Mouse (Mus musculus): ENCODE data around the gene 4632433K11Rik. TPM values are rescaled to one million over a fixed set of nuclear protein-coding genes. Genes with fewer than 3 reads are reported as not detected.
A peak's percentile ranks its signal among the peaks of the same experiment; 100 is the strongest.

Gene 4632433K11Rik
- polyA plus RNA-seq, 1 experiment from 2014 or later = not detected

DNA sequence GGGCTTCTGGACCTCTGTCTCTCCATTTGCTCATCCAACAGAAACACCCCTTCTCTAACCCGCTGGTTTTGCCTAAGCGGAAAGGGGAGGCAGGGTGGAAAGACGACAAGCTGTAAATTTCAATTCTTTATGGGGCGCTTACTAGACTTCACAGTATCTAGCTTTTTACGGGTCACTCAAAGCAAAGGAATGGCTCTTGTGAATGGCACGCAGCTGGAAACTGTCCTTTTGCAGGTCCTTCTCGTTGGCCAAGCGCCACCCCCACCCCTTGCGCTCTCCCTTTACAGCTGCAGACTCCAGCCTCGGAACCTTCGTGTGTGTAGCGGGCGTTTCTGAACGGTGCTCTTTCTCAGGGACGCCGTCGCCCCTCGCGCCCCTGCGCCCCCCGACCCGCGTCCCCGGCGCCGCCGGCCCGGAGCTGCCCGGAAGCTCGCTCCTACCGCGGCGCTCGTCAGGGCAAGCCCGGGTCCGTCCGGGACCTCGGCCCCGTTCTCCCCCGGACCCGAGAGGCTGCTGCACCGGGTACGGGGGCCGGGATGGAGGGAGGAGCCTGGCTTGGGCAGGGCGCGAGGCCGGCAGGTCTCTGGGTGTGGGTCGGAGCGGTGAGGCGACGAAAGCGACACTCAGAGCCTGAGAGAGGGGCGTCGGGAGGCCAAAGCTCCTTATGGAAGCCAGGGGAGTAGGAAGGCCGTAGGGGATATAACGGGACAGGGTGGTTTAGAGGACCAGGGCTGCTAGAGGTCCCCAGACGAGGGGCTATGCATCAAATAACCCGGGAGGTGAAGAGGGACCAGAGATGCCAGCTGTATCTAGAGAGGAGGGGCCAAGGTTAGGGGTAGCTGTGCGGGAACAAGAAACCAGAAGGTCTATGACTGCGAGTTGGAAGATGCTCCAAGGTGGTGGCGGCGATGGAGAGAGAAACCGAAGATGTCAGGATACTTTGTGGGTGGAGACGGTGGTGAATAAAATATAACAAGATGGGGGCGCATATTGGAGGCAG is 17.6 kb downstream of the 4632433K11Rik start, which contains the start of gene Zfp580:
Gene Zfp580 (plus strand): TSS at position 346 of the 1,000 bp plus-strand sequence.
- peaks cover 46% of the 10 kb centered on the region for H3K4me1 ChIP-seq (replicated peaks)
- H3K27ac ChIP-seq = peak within 1 kb of the TSS; percentile 92
- H3K4me2 ChIP-seq = peak within 1 kb of the TSS; percentile 83
- H3K27me3 ChIP-seq = peaks cover 45% of the 10 kb centered on the region
- no peaks in the 10 kb centered on the region for H3K36me3 ChIP-seq
- H3K9ac ChIP-seq = peak within 1 kb of the TSS; percentile 85
- peak; percentile 78 for ATAC-seq (ENCODE audit: low FRiP score)
- no peaks in the 10 kb centered on the region for H3K9me3 ChIP-seq
- peak within 1 kb of the TSS; percentile 79 for H3K4me3 ChIP-seq
- WGBS = 2% methylated on average over 65 of the region's 65 CpGs

DNA sequence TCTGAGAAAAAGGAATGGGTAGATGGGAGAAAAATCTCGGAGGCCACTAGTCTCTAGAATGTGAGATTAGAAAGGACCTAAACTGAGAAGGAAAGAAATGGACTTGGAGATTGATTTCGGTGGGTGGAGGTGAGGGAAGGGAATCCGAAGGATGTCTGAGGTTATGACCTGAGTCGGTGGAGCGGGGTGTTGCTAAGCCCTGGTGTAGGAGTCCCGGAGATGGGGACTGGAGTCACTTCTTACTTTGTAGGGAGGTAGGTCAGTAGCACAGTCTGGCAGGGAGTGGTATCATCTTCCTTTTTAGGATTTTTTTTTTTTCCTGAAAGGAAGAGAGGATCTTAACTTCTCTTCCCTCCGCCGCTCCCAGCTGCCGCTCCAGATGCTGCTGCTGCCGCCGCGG is 18.5 kb downstream of the 4632433K11Rik start:
- Histone ChIP-seq H3K4me1 (replicated peaks) (peaks cover 55% of the 10 kb centered on the region), H3K27me3 (peaks cover 55% of the 10 kb centered on the region), H3K27ac (0 out of 2 replicates have a peak overlapping the region, but pooled peaks have one; percentile 92)

DNA sequence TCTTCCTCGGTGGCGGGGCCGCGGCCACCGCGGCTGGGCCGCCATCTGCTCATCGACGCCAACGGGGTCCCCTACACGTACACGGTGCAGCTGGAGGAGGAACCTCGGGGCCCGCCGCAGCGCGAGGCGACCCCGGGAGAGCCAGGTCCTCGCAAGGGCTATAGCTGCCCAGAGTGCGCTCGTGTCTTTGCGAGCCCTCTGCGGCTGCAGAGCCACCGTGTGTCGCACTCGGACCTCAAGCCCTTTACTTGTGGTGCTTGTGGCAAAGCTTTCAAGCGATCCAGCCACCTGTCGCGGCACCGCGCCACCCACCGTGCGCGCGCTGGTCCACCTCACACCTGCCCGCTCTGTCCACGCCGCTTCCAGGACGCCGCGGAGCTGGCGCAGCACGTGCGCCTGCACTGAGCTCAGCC is 19.0 kb downstream of the 4632433K11Rik start:
- no peak overlapping the region for H3K27ac ChIP-seq
- peaks cover 60% of the 10 kb centered on the region for H3K27me3 ChIP-seq
- WGBS = 3% methylated on average over 45 of the region's 45 CpGs
- H3K9me3 ChIP-seq = no peaks in the 10 kb centered on the region
- peaks cover 60% of the 10 kb centered on the region for H3K4me1 ChIP-seq (replicated peaks)
- H3K4me2 ChIP-seq = peak overlapping the region; percentile 83
- no peak for ATAC-seq (ENCODE audit: low FRiP score)
- H3K9ac ChIP-seq = peak overlapping the region; percentile 85
- peak overlapping the region; percentile 79 for H3K4me3 ChIP-seq
- no peaks in the 10 kb centered on the region for H3K36me3 ChIP-seq

More for the DNA sequence above, 18.5 kb downstream of the 4632433K11Rik start:
- no peaks in the 10 kb centered on the region for H3K36me3 ChIP-seq
- H3K9ac ChIP-seq = peak overlapping the region; percentile 85
- no peaks in the 10 kb centered on the region for H3K9me3 ChIP-seq
- peak overlapping the region; percentile 79 for H3K4me3 ChIP-seq
- 3% methylated on average over 12 of the region's 12 CpGs for WGBS
- peak overlapping the region; percentile 83 for H3K4me2 ChIP-seq
- no peak for ATAC-seq (ENCODE audit: low FRiP score)

DNA sequence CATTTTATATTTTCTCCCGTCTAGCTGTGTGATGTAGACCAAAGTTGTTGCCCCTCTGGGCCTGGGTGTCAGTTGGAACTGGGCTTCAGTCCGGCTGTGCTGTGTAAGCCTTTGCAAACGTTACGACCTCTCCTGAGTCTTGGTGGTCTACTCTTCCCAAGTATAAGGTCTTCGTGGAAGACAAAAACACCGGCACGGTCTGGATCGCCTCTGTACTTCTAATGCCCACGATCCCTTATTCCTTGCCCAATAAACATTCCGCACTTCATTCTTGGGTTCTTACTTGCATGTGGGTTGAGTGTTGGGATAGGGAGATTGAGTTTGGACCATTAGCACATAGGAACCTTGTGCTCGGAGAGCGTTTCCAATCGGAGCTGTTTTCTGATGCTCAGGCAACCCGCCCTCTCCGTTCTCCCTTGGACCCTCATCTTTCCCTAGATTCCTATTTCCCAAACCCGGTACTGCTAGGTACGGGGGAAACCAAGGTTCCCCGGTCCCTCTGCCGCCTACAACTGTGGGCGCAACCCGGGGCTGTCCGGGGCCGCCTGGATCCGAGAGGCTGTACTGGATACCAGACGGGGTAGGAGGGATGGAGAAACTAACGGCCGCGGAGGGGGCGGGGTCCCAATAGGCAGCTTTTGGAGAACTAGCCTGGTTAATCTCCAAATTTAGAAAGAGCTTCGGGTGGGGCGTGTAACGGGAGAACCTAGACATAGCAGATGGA is 19.7 kb downstream of the 4632433K11Rik start:
- Histone ChIP-seq H3K27ac (no peak overlapping the region), H3K4me2 (peak overlapping the region; percentile 83), H3K36me3 (no peaks in the 10 kb centered on the region), H3K9me3 (no peaks in the 10 kb centered on the region), H3K4me3 (peak overlapping the region; percentile 79), H3K4me1 (replicated peaks) (peaks cover 61% of the 10 kb centered on the region), H3K9ac (peak overlapping the region; percentile 85), H3K27me3 (peaks cover 67% of the 10 kb centered on the region)
- 9% methylated on average over 32 of the region's 32 CpGs for WGBS
- ATAC-seq (ENCODE audit: low FRiP score) = no peak

DNA sequence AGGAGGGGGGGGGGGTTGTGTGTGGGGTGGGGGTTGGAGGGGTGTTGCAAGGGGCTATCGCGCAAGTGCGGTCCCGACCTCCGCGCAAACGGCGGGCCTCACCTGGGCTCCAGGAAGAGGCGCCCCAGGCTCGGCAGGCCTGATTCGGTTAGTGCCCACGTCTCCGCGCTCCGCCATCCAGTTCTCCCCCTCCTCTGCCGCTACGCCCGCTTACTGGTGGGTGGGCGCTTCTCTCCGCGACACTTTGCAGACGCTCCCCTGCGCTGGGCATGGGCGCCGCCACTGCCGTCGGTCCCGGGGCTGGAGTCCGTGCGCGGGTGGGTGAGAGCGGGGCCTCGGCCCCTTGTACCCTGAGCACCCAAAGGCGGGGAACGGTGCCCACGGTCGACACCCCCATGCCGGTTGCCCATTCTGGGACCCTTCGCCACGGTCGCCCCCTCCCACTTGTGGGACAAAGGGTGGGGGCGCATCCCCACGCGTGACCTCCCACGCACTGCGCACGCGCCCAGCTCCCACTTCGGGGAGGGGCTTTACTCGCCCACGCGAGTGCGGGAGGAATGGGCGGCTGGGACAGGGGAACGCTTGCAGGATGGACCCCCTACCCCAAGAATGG is 22.8 kb downstream of the 4632433K11Rik start:
- Histone ChIP-seq H3K27me3 (peaks cover 68% of the 10 kb centered on the region), H3K9me3 (no peaks in the 10 kb centered on the region), H3K27ac (peak overlapping the region; percentile 80), H3K4me3 (peak overlapping the region; percentile 57), H3K9ac (peak overlapping the region; percentile 83), H3K4me2 (peak overlapping the region; percentile 70), H3K4me1 (replicated peaks) (peaks cover 71% of the 10 kb centered on the region), H3K36me3 (no peaks in the 10 kb centered on the region)
- 3% methylated on average over 54 of the region's 55 CpGs for WGBS
- peak; percentile 6; the same call in 1 of the 2 replicates for ATAC-seq (ENCODE audit: low FRiP score)

DNA sequence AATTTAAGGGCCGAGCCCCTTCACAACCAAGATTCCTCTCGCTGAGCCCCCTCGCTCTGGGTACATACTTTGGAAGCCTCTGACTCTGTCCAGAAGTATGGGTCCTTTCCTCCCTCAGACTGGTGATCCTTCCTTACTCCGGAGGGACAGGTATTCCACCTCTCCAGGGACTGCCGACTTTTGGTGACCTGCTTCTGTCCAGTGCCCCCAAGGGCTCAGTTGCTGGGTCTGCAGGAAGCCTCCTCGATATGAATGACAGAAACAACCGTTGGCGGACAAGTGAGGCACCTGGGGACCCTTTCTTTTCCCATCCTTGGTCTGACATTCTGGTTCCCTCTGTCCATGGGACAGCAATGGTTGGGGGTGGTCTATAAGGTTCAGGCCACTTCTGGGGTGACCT is 23.5 kb downstream of the 4632433K11Rik start:
- no peaks in the 10 kb centered on the region for H3K9me3 ChIP-seq
- peaks cover 67% of the 10 kb centered on the region for H3K27me3 ChIP-seq
- 36% methylated on average over 8 of the region's 8 CpGs for WGBS
- no peak for ATAC-seq (ENCODE audit: low FRiP score)
- H3K4me1 ChIP-seq (replicated peaks) = peaks cover 66% of the 10 kb centered on the region
- H3K4me3 ChIP-seq = peak overlapping the region; percentile 57
- H3K27ac ChIP-seq = peak overlapping the region; percentile 80
- H3K4me2 ChIP-seq = peak overlapping the region; percentile 70
- peak overlapping the region; percentile 83 for H3K9ac ChIP-seq
- no peaks in the 10 kb centered on the region for H3K36me3 ChIP-seq

DNA sequence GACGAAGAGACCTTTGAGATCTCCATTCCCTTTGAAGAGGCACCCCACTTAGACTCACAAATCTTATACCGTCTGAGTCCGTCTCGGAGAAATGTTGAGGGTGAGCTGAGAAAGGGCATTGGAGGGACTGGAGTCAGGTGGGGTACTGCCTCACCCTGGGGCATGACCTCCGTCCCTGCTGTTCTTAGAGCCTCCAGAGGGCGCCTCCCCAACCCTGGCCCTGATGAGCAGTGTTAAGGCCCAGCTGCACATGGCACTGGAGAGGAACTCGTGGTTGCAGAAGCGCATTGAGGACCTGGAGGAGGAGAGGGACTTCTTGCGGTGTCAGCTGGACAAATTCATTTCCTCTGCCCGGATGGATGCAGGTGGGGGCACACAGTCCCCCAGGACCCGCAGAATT is 23.9 kb downstream of the 4632433K11Rik start:
- 28% methylated on average over 11 of the region's 11 CpGs for WGBS

DNA sequence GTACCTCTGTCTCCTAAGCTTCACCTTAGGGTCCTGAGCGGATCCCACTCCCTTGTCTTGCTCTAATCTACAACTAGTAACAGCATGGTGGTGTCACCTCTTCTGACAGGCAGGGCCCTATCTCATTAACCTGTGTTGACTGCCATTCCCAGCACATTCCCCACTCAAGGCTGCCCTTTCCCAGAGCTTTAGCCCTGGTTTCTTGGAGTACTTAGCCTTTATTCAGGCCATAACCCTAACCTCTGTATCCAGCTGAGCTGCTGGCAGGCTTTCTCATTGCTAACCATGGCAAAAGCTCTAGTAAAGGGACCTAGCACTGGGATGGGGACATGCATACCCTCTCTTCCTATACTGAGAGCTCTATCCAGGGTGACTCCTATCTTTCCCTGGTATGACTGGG is 24.7 kb downstream of the 4632433K11Rik start:
- Histone ChIP-seq H3K9me3 (no peaks in the 10 kb centered on the region), H3K36me3 (no peaks in the 10 kb centered on the region), H3K9ac (0 out of 2 replicates have a peak overlapping the region, but pooled peaks have one; percentile 20), H3K4me1 (replicated peaks) (peaks cover 61% of the 10 kb centered on the region), H3K4me3 (no peak overlapping the region), H3K4me2 (peak overlapping the region; percentile 70; the same call in 1 of the 2 replicates), H3K27ac (0 out of 2 replicates have a peak overlapping the region, but pooled peaks have one; percentile 99), H3K27me3 (peaks cover 54% of the 10 kb centered on the region)
- ATAC-seq (ENCODE audit: low FRiP score) = no peak
- 85% methylated on average over 1 of the region's 1 CpGs for WGBS

More for the DNA sequence above, 23.9 kb downstream of the 4632433K11Rik start:
- peaks cover 62% of the 10 kb centered on the region for H3K4me1 ChIP-seq (replicated peaks)
- H3K36me3 ChIP-seq = no peaks in the 10 kb centered on the region
- H3K4me3 ChIP-seq = peak overlapping the region; percentile 57
- peak overlapping the region; percentile 83 for H3K9ac ChIP-seq
- H3K27me3 ChIP-seq = peaks cover 62% of the 10 kb centered on the region
- no peak for ATAC-seq (ENCODE audit: low FRiP score)
- H3K9me3 ChIP-seq = no peaks in the 10 kb centered on the region
- H3K27ac ChIP-seq = no peak overlapping the region
- peak overlapping the region; percentile 70 for H3K4me2 ChIP-seq

DNA sequence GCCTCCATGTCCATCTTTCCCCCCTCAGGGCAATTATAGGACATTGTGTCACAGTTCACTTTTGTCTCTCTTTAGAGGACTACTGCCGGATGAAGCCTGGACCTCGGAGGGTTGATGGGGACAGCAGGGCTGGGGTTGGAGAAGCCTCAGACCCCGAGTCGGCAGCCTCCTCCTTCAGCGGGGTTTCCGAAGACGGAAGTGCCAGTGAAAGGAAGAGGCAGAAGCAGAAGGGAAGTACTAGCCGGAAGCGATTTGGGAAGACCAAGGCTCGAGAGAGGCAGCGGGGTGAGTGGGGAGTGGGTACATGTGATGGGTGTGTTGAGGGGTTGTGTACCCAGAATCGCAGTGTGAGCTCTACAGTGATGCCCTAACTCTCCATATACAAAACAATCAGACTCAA is 25.5 kb downstream of the 4632433K11Rik start:
- Histone ChIP-seq H3K9me3 (no peaks in the 10 kb centered on the region), H3K4me3 (no peak overlapping the region), H3K36me3 (no peaks in the 10 kb centered on the region), H3K27ac (peak overlapping the region; percentile 99), H3K4me2 (no peak overlapping the region; the same call in 1 of the 2 replicates), H3K9ac (peak overlapping the region; percentile 89; the same call in 1 of the 2 replicates), H3K27me3 (peaks cover 46% of the 10 kb centered on the region), H3K4me1 (replicated peaks) (peaks cover 61% of the 10 kb centered on the region)
- WGBS = 93% methylated on average over 12 of the region's 12 CpGs
- ATAC-seq (ENCODE audit: low FRiP score) = no peak

DNA sequence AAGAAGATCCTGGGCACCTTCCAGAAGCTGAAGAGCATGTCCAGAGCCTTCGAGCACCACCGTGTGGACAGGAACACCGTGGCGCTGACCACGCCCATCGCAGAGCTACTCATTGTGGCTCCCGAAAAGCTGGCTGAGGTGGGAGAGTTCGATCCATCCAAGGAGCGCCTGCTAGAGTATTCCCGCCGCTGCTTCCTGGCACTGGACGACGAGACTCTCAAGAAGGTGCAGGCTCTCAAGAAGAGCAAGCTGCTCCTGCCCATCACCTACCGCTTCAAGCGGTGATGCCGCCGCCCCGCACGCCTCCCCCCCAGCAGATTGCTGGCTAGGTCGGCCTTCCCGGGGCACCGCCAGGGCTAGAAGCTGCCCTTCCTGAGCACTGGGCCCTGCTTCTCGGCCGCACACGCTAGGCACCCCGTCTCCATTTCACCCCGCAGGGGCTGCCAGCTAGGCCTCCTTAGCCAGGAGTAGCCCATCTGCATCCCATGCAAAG is 26.4 kb downstream of the 4632433K11Rik start:
- Histone ChIP-seq H3K9ac (peak overlapping the region; percentile 89), H3K36me3 (no peaks in the 10 kb centered on the region), H3K4me2 (peak overlapping the region; percentile 84), H3K4me1 (replicated peaks) (peaks cover 62% of the 10 kb centered on the region), H3K27me3 (peaks cover 38% of the 10 kb centered on the region), H3K27ac (peak overlapping the region; percentile 99), H3K4me3 (peak overlapping the region; percentile 75), H3K9me3 (no peaks in the 10 kb centered on the region)
- 3% methylated on average over 27 of the region's 27 CpGs for WGBS
- peak; percentile 1; the same call in 1 of the 2 replicates for ATAC-seq (ENCODE audit: low FRiP score)

DNA sequence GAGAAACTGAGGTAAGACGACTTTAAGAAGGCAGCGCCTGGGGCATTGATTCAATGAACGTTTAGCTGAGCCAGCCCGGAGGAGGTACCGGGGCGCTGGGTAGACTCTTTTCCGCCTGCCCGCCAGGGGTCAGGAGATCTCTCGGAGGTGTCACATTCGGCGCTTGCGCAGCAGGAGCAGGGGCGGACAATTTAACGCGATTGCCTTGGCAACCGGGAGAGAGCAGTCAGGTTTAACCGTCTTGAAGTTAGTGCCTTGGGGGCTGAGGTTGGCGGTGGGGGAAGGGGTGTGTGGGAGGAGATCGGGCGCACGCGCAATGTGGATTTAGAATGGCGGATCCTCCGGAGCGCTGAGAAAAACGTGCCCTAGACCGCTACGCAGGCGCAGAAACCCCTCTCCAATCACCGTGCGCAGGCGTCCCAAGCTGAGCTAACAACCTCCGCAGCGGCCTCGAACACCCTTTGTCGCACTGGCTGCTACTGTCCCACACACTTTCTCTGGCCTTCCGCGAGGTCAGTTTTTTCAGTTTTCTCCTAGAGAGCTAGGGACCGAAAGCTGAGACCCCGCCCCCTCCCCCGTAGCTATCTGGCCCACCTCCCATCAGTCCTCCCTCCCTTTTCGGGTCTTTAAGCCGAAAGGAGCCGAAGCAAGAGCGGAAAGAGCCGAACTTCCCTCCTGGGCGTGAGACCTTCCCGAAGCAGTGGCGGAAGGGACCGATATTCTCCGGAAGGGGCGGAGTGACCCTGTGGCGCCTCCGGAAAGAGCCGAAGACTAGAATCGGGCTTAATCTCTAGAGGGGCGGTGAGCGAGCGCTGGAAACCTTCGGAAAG is 27.2 kb downstream of the 4632433K11Rik start:
- peaks cover 64% of the 10 kb centered on the region for H3K4me1 ChIP-seq (replicated peaks)

More for the DNA sequence above, 27.2 kb downstream of the 4632433K11Rik start:
- peak overlapping the region; percentile 89 for H3K9ac ChIP-seq
- H3K36me3 ChIP-seq = peaks cover 2% of the 10 kb centered on the region
- peak; percentile 92 for ATAC-seq (ENCODE audit: low FRiP score)
- under 1% methylated on average over 60 of the region's 60 CpGs for WGBS
- H3K4me2 ChIP-seq = peak overlapping the region; percentile 84
- H3K27me3 ChIP-seq = peaks cover 29% of the 10 kb centered on the region
- H3K27ac ChIP-seq = peak overlapping the region; percentile 99
- no peaks in the 10 kb centered on the region for H3K9me3 ChIP-seq
- H3K4me3 ChIP-seq = peak overlapping the region; percentile 75

Data from hindbrain, embryonic 13.5 days (tissue).